Mouse (Mus musculus) myocyte (in vitro differentiated cells): ENCODE results near the gene Qtrt1.

Source experiments
- CEBPB ChIP-seq: IDR thresholded peaks from 2 replicates; pipeline ENCODE4 v1.6.1; 2011; ENCODE audit warnings: mild to moderate bottlenecking, moderate library complexity; ENCODE audit not compliant: poor library complexity, insufficient read depth, severe bottlenecking
- E2F4 ChIP-seq: IDR thresholded peaks from one replicate; pipeline ENCODE4 v1.6.1; 2011; ENCODE audit warnings: mild to moderate bottlenecking, control low read depth, moderate library complexity; ENCODE audit not compliant: insufficient read depth
- MAX ChIP-seq: IDR thresholded peaks from one replicate; pipeline ENCODE4 v1.6.1; 2011; ENCODE audit warnings: low read depth, mild to moderate bottlenecking, control low read depth
- MYOD1 ChIP-seq, 3 experiments: IDR thresholded peaks; one replicate each; pipeline ENCODE4 v1.6.1; 2011; ENCODE audit warnings: control low read depth in 2 of 3, low read depth in 2 of 3, mild to moderate bottlenecking in 2 of 3, moderate library complexity in 1 of 3; ENCODE audit not compliant: insufficient read length in 2 of 3, control insufficient read depth in 1 of 3
- MYOG ChIP-seq, 3 experiments: IDR thresholded peaks; one replicate each; pipeline ENCODE4 v1.6.1; 2011; ENCODE audit warnings: control low read depth in 2 of 3, low read depth in 2 of 3, mild to moderate bottlenecking in 2 of 3; ENCODE audit not compliant: insufficient read length in 2 of 3, control insufficient read depth in 1 of 3, insufficient read depth in 1 of 3
- POLR2A ChIP-seq: IDR thresholded peaks from one replicate; pipeline ENCODE4 v1.6.1; 2011; ENCODE audit warnings: low read depth, mild to moderate bottlenecking, control low read depth, moderate library complexity; ENCODE audit not compliant: insufficient read length
- POLR2AphosphoS2 ChIP-seq: IDR thresholded peaks from one replicate; pipeline ENCODE4 v1.6.1; 2011; ENCODE audit warnings: low read depth, control low read depth; ENCODE audit not compliant: insufficient read length
- REST ChIP-seq: IDR thresholded peaks from one replicate; pipeline ENCODE4 v1.6.1; 2011; ENCODE audit warnings: mild to moderate bottlenecking, control low read depth, moderate library complexity; ENCODE audit not compliant: insufficient read depth, insufficient read length
- TCF12 ChIP-seq: IDR thresholded peaks from one replicate; pipeline ENCODE4 v1.6.1; 2011; ENCODE audit warnings: mild to moderate bottlenecking, control low read depth; ENCODE audit not compliant: poor library complexity, insufficient read depth, severe bottlenecking
- TCF3 ChIP-seq: IDR thresholded peaks from one replicate; pipeline ENCODE4 v1.6.1; 2011; ENCODE audit warnings: low read depth, control low read depth; ENCODE audit not compliant: insufficient read length
- USF1 ChIP-seq: IDR thresholded peaks from one replicate; pipeline ENCODE4 v1.6.1; 2011; ENCODE audit warnings: low read depth, mild to moderate bottlenecking, control low read depth, moderate library complexity

- TF ChIP-seq USF1 = no peak
- peak; percentile 89 for TF ChIP-seq POLR2A
- no peak for TF ChIP-seq E2F4
- no peak for TF ChIP-seq MYOG (IDR thresholded peaks at IDR 0.05; ENCODE audit: control insufficient read depth in 1 of 3, insufficient read depth in 1 of 3, insufficient read length in 2 of 3, low read depth in 2 of 3)
- TF ChIP-seq MAX = no peak
- no peak for TF ChIP-seq TCF3
- peak; percentile 92 for TF ChIP-seq POLR2AphosphoS2
- peak in 1 of 3 experiments; percentile 2 for TF ChIP-seq MYOD1 (IDR thresholded peaks at IDR 0.05; ENCODE audit: control insufficient read depth in 1 of 3, insufficient read length in 2 of 3, low read depth in 2 of 3)
- no peak for TF ChIP-seq CEBPB
- TF ChIP-seq TCF12 = no peak
- TF ChIP-seq REST = no peak
Observed at GRCm38 (mm10) chr9:21424631-21425555, 13.3 kb downstream of the Qtrt1 start, which contains the start of gene Dnm2.
